Mouse (Mus musculus): ENCODE data around the gene Slc30a1. TPM values are rescaled to one million over a fixed set of nuclear protein-coding genes. Genes with fewer than 3 reads are reported as not detected.
A peak's percentile ranks its signal among the peaks of the same experiment; 100 is the strongest.

Slc30a1 gene
- total RNA-seq, 2 experiments from 2014 or later: 5.5 to 6.7 TPM

DNA sequence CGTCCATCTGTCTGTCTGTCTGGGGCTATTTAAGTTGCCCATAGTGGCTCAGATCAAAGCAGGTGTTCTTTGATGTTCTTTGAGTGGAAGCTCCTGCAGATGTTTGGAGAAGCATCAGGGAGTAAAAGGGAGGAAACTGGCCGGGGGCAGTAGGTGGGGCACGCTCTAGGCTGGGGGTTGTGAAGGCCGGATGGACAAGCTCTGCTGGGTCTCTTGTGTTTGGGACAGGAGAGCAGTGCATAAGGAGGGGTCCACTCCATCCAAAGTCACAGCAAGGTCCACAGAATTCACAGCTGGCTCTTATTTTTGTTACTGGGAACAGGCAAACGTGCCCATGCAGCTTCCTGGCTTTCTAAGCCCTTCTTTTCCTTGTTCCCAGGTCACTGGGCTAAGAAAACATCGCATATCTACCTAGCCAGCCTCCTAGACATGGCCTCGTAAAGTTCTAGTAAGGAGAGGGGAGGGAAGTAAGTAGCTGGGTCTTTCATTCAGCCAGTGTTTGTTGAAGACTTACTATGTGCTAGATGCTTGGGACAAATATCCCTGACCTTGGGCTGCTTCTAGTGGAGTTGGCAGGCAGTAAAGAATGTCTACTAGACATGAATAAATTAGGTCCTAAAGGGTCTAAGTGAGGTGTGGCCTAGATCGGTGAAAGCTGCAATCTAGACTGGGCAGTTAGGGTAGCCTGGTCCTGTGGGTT lies 25.9 kb downstream of the Slc30a1 start:
- ATAC-seq (replicated peaks; ENCODE audit: low FRiP score, low TSS enrichment, poor library complexity, severe bottlenecking): no peak

DNA sequence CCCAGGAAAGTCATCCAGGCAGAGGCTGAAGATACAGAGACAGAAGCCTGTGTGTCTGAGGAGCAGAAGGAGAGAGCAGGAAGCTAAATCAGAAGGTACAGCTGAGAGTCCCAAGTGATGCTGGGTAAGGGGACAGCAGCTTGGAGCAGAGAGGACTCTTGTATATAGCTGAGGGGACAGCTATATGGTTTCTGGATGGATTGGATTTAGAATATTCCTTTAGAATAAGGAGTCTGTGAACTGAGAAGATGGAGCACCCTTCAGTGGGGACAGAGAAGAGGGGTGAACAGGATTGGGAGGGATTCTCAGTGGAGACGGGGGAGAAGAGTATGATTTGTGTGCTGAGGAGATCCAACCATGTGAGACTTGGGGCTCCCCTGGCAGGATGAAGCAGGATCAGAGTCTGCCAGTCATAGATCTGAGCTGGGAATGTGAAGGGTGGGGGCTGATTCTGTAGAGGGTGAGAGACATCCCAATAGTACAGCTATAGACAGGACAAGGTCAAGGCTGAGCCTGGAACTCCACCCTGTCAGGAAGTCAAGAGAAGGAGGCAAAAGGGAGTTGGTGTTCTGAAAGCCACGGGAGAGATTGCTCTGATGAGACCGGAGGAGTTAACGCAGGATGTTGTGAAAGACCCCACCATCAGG lies 26.5 kb downstream of the Slc30a1 start:
- ATAC-seq (replicated peaks; ENCODE audit: low FRiP score, low TSS enrichment, poor library complexity, severe bottlenecking): 0 out of 2 replicates have a peak, but pooled peaks have one; percentile 30

DNA sequence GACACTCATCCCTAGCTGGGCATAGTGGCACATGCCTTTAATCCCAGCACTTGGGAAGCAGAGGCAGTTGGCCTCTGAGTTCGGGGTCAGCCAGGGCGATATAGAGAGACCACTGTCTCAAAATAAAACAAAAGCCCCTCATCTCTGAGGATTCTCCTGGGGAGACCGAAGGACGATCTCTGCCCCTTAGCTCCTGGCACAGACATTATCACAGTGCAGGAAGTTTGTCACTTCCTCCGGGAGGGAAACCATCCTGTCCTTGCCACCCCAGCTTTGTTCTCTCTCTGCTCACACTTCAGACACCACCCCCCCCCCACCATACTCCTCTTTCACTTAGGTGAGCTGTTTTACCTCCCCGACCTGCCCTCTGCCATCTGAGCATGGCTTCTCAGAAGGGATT lies 37.1 kb downstream of the Slc30a1 start:
- no peak for ATAC-seq (replicated peaks; ENCODE audit: low FRiP score, low TSS enrichment, poor library complexity, severe bottlenecking)

DNA sequence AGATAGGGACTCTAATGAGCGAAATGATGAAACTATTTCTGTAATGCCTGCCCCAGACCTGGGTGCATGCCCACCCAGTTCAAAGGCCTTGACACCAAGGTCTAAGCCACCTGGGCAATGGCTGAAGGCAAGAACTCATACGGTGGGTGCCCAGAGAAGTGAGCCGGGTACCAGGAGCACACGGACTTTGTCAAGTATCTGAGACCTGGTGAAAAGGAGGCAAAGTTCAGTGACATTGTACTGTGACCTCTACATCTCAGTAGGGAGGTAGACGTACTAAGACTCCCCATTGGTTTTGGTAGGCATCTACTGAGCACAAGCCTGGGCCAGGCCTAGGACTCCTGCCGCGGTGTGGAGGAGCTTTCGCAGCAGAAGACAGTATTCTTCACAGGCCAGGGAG lies 38.8 kb downstream of the Slc30a1 start:
- ATAC-seq (replicated peaks; ENCODE audit: low FRiP score, low TSS enrichment, poor library complexity, severe bottlenecking): no peak

DNA sequence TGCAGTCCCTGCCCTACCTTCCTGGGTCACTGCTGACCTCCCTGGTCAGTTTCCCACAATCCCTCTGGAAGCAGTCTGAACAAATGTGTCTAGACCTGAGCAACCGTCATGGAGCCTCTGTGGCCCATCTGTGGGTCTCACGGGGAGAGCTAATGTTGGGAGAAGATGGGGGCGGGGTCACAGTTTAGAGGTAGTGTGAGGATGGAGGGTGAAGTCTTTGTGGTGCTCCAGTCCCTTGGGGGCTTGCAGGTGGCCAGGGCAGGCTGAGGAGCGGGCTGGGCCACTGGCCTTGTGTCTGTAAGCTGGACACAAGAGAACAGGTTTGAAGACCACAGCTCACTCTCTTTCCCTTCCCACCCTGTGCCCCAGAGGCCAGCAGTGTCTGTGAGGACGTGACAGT lies 39.2 kb downstream of the Slc30a1 start:
- no peak for ATAC-seq (replicated peaks; ENCODE audit: low FRiP score, low TSS enrichment, poor library complexity, severe bottlenecking)

DNA sequence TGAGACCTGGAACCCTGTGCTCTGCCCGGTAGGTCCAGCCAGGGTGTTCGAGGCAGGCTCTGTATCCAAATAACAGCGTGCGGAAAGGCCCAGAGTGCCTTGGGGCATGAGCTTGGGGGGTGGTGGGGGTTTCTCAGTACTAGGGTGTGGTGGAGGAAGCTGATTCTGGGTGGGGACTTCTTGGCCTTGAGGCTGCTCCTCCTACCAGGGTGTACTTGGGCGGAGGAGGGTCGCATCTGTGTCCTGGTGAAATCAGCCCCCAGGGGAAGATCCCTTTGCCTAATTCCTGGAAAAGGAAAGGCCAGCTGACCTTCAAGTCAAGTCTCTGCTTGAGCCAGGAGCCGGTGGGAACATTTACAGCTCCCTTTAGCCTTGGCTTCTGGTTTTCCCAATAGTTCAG lies 39.7 kb downstream of the Slc30a1 start:
- no peak for ATAC-seq (replicated peaks; ENCODE audit: low FRiP score, low TSS enrichment, poor library complexity, severe bottlenecking)

DNA sequence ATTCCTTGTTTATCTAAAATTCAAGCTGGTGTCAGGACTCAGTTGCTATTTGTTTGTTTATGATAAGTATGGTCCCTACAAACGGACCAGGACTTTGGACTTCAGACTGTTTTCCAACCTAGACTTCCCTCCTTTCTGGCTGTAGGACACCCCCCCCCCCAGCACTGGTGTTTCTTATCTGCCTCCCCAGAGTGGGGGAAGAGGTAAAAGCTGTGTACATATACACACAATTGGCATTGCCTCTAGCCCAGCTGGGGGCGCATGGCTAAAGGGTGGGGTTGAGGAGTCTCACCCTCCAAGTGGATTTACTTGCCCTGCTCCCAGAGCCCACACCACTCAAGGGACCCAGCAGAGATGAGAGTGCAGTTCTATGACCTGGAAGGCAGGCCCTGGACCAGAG lies 40.3 kb downstream of the Slc30a1 start:
- ATAC-seq (replicated peaks; ENCODE audit: low FRiP score, low TSS enrichment, poor library complexity, severe bottlenecking): no peak

DNA sequence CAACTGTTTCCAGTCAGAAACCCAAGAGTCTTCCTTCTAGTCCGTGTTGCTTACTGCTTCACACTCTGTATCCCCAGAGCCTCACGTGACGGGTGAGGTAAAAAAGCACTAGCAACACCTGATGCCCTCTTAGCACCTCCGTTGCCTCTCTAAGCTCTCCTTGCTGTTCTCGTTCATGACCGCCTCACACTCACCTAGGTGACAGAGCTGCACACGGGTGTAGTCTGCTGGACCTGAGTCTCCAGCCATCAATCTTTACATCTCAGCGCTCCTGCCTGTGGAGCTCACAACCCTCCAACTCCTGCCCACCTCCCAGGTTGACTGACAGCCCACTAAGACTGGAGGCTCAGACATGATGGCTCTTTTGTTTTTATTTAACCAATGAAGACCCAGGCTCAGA lies 41.2 kb downstream of the Slc30a1 start:
- no peak for ATAC-seq (replicated peaks; ENCODE audit: low FRiP score, low TSS enrichment, poor library complexity, severe bottlenecking)

DNA sequence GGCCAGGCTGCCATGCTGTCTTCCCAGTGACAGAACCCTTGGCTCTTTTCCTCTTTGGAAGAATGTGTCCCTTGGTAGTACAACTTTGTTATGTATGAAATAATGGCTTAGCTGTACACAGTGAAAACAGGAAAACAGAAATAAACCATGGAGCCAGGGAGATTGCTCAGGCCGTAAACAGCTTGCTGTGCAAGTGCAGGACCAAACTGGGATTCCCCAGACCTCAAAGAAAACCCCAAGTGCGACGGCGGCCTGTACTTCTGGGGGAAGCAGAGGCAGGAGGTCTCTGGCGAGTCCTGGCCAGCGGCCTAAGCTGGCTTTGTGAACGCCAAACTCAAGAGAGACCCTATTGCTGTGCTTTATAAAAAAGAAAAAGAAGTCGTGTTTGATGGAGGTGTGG lies 42.0 kb downstream of the Slc30a1 start:
- no peak for ATAC-seq (replicated peaks; ENCODE audit: low FRiP score, low TSS enrichment, poor library complexity, severe bottlenecking)

DNA sequence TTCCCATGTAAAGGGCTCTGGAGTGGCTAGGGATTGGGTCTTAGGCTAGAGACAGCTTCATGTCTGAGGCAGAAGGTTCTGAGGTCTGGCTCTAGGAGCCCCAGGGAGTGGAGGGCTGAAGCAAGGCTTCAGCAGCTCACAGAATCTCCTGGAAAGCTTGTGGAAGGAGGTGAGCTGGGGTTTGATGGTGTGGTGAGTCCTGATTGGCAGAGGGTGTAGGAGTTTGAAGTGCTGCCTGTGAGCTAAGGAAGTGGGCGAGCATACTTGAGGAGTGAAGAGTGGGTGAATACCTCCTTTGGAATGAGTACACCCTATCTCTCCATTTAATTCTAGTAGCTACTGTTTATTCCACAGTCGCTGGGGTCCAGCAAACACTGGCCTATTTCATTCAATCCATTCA lies 44.0 kb downstream of the Slc30a1 start:
- no peak for ATAC-seq (replicated peaks; ENCODE audit: low FRiP score, low TSS enrichment, poor library complexity, severe bottlenecking)

DNA sequence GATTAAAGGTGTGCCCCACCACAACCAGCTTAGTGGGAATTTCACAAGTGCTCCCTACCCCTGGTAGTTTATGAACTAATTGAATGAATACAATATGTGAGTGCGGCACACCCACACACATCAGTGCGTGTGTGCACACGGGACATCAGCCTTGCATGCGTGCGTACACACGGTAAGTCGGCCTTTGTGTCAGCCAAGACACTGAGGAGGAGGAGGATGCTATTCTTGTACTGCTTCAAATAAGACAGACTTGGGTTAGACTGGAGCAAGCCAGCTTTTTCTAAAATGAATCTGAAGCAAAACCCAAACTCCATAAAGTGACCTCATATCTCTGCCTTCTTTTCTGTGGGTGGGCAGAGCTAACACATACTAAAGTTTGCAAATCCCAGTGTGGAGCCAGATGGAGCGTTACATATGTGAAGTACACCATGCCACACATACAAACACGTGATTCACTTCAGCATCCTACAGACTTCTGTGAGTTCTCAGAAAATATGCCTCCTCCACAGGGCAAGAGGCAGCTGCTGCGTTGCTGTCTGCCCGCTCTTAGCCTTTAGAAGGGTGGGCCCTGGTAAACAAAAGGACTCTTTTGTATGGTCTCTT lies 46.3 kb downstream of the Slc30a1 start:
- ATAC-seq (replicated peaks; ENCODE audit: low FRiP score, low TSS enrichment, poor library complexity, severe bottlenecking): no peak

DNA sequence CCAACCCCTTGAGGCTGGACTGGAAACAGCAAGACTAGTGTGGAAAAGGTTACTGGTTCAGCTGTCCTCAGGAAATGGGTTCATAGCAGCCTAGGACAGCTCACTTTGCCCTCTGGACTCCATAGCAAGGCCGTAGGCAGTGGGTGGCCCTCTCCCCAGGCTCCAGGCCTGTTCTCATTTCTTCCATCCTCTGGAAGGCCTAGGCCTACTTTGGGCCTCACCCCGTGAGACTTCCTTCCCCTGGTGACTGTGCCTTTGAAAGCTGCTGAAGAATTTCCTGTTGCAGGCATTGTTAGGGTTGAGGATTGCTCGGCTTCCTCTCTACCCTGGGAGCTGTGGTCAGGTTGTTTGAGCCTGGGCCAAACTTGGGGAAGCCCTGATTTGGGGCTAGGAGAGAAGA lies 48.5 kb downstream of the Slc30a1 start:
- ATAC-seq (replicated peaks; ENCODE audit: low FRiP score, low TSS enrichment, poor library complexity, severe bottlenecking): no peak

DNA sequence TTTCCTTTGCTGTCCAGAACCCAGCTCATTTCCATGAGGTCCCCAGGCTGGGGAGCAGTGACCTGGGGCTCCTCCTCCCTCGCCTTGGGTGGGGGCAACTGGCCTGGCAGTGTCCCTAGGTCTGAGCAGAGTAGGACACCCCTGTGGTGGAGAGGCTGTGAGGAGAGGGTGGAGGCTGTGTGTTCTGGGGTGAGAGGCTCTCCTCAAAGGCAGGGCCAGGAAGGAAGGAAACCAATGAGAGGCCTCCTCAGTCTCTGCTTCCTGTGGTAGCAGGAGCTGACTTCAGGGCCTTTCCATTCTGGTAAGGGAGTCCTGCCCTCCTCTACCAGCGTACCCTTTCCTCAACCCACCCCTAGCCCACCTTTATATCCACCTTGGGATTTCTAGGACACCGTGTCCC lies 49.7 kb downstream of the Slc30a1 start:
- ATAC-seq (replicated peaks; ENCODE audit: low FRiP score, low TSS enrichment, poor library complexity, severe bottlenecking): no peak

DNA sequence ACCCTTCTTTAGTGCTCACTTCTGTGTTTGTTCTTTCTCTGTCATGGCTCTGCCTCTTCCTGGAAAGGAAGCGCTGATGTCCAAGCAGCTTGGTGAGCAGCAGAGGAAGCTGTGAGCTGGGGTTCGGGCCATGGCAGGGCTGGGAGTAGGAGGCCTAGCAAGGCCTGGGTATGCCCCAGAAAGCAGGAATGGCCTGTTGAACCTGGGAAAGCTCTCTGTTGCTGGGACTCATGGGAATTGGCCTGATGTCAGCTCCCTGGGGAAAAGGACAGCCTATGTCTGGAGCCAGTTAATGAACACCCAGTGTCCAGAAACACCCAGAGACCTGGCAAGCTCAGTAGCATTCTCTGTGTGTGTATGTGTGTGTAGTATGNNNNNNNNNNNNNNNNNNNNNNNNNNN lies 50.3 kb downstream of the Slc30a1 start:
- ATAC-seq (replicated peaks; ENCODE audit: low FRiP score, low TSS enrichment, poor library complexity, severe bottlenecking): no peak

DNA sequence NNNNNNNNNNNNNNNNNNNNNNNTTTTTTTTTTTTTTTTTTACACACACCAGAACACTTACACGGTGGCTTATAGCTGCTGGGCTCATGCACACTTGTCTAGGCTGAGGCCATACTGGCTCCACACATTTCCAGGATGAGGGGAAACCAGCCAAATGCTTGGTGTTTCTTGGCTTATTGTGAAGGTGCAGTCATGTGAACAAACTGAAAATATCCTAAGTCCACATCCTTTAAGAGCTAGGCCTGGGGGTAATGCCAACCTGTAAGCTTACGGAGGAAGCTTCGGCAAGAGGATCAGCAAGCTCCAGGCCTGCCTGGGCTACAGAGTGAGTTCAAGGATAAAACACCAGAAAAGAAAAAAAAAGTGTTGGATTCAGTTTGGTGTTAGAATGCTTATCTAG lies 50.8 kb downstream of the Slc30a1 start:
- ATAC-seq (replicated peaks; ENCODE audit: low FRiP score, low TSS enrichment, poor library complexity, severe bottlenecking): no peak

DNA sequence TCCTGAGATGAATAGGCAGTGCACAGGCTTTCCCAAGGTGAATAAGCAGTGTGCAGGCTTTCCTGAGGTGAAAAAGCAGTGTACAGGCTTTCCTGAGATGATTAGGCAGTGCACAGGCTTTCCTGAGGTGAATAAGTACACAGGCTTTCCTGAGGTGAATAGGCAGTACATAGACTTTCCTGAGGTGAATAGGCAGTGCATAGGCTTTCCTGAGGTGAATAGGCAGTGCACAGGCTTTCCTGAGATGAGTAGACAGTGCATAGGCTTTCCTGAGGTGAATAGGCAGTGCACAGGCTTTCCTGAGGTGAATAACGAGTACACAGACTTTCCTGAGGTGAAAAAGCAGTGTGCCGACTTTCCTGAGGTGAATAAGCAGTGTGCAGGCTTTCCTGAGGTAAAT lies 54.4 kb downstream of the Slc30a1 start:
- no peak for ATAC-seq (replicated peaks; ENCODE audit: low FRiP score, low TSS enrichment, poor library complexity, severe bottlenecking)

Other genes with a start within 250 kb of the Slc30a1 start
- gene Lpgat1, start 188.9 kb upstream of the Slc30a1 start, total RNA-seq (2014; fragmentation: Nextera tagmentation): 1.7 and 2.1 TPM in 2 replicates
- gene Lpgat1, start 188.9 kb upstream of the Slc30a1 start, total RNA-seq (2017): 2.5 and 9.9 TPM in 2 replicates
- 23.4 and 29.8 TPM in 2 replicates for gene Nek2, start 85.3 kb upstream of the Slc30a1 start, total RNA-seq (2014; fragmentation: Nextera tagmentation)
- 34.9 and 36.3 TPM in 2 replicates for gene Nek2, start 85.3 kb upstream of the Slc30a1 start, total RNA-seq (2017)
- not detected in 2 replicates for gene Rd3, start 70.6 kb downstream of the Slc30a1 start, total RNA-seq (2014; fragmentation: Nextera tagmentation)
- not detected in 2 replicates for gene Rd3, start 70.6 kb downstream of the Slc30a1 start, total RNA-seq (2017)
- gene Traf5, start 185.8 kb downstream of the Slc30a1 start, total RNA-seq (2014; fragmentation: Nextera tagmentation): 3.8 and 8.5 TPM in 2 replicates
- 2.8 and 5.7 TPM in 2 replicates for gene Traf5, start 185.8 kb downstream of the Slc30a1 start, total RNA-seq (2017)
- gene Rcor3, start 231.3 kb downstream of the Slc30a1 start, total RNA-seq (2014; fragmentation: Nextera tagmentation): 26.1 and 35.9 TPM in 2 replicates
- gene Rcor3, start 231.3 kb downstream of the Slc30a1 start, total RNA-seq (2017): 18.3 and 28.4 TPM in 2 replicates